Mouse (Mus musculus) ES-Bruce4 (cell line): ENCODE measurements around the gene Rrn3. TPM values are rescaled to one million over a fixed set of nuclear protein-coding genes. Genes with fewer than 3 reads are reported as not detected.
A peak's percentile ranks its signal among the peaks of the same experiment; 100 is the strongest.
"Not testable (repeated sequence)": the region's sequence is repeated elsewhere in the genome, so short reads cannot be mapped to it uniquely, and the experiment has no call there.

Experiments
- H3K27ac ChIP-seq: 2 replicates; pipeline ENCODE4 v1.5.1; 2012; ENCODE audit warnings: low read length, inconsistent platforms; ENCODE audit not compliant: insufficient read depth
- H3K27me3 ChIP-seq: 2 replicates; pipeline ENCODE4 v1.6.1; 2012; ENCODE audit warnings: mild to moderate bottlenecking, low read length, inconsistent platforms; ENCODE audit not compliant: control insufficient read depth, poor library complexity, insufficient read depth, severe bottlenecking
- H3K36me3 ChIP-seq: 2 replicates; pipeline ENCODE4 v1.6.1; 2012; ENCODE audit warnings: inconsistent platforms, mild to moderate bottlenecking, low read length, moderate library complexity; ENCODE audit not compliant: control insufficient read depth, poor library complexity, insufficient read depth, severe bottlenecking
- H3K4me1 ChIP-seq: one replicate; pipeline ENCODE4 v1.8.1; 2011; ENCODE audit warnings: low read length; ENCODE audit not compliant: control insufficient read depth, insufficient read depth
- H3K4me3 ChIP-seq: 2 replicates; pipeline ENCODE4 v1.5.1; 2011; ENCODE audit warnings: low read depth, mild to moderate bottlenecking, low read length
- H3K9ac ChIP-seq: 2 replicates; pipeline ENCODE4 v1.6.1; 2012; ENCODE audit warnings: low read depth, mild to moderate bottlenecking, inconsistent platforms; ENCODE audit not compliant: poor library complexity, severe bottlenecking
- H3K9me3 ChIP-seq: replicated peaks from 2 replicates; pipeline ENCODE4 v1.6.1; 2012; ENCODE audit warnings: mild to moderate bottlenecking, low read length, inconsistent platforms; ENCODE audit not compliant: control insufficient read depth, poor library complexity, insufficient read depth, severe bottlenecking
- CTCF ChIP-seq: IDR thresholded peaks from one replicate; pipeline ENCODE4 v1.8.1; 2011; ENCODE audit warnings: low read depth, low read length
- EP300 ChIP-seq: IDR thresholded peaks from 2 replicates; pipeline ENCODE4 v1.6.1; 2011; ENCODE audit warnings: low read depth, low read length; ENCODE audit not compliant: insufficient read depth
- POLR2A ChIP-seq: IDR thresholded peaks from one replicate; pipeline ENCODE4 v1.8.1; 2011; ENCODE audit warnings: low read length; ENCODE audit not compliant: insufficient read depth
- polyA plus RNA-seq: library from polyadenylated mRNA; stranded (reverse); fragments of >200 nt; gene quantifications from 2 replicates; pipeline ENCODE4 v1.2.4, GENCODE M21; 2011; ENCODE audit warnings: low read depth; ENCODE audit not compliant: missing spikeins, insufficient read depth, insufficient read length

Rrn3 gene
- polyA plus RNA-seq, 1 experiment, result 134 TPM

DNA sequence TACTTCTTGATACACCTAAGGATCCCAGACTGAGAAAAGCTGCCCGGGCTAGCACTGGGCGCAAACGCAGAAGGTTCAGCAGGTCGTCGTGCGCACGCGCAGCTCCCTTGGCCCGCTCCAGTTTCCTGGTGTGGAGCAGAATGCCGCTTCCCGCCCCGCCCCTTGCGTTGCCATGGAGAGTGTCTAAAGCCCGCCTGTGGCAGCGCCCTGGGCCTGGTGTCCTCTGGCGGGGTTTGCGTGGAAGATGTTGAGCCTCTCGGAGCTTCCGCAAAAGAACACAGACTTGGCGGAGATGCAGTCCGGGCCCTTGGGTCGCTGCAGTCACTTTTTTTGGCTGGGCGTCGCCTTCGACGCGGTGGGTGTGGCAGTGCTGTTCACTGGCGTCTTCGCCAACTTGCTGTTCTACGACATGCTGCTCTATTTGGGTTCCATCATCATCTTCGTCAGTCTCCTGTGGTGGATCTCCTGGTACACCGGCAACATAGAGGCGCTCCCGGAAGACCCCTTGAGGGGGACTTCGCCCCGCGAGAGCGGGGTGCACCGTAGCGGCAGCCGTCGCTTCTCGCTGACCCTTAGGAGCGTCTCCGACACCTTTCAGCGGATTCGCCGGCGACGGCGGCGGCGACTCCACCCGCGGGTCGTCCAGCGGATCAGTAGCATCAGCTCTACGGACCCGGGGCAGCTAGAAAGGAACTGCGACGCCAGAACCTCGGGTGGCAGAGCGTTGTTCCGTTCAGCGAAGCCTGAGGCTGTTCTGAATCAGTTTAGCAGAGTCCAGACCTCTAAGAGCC, 25.9 kb upstream of the Rrn3 start:
- H3K36me3 ChIP-seq, result no peaks in the 10 kb centered on the region
- H3K9ac ChIP-seq, result peak overlapping the region; percentile 72
- peak overlapping the region; percentile 2; the same call in 1 of the 2 replicates for H3K27ac ChIP-seq
- H3K4me1 ChIP-seq, result no peaks in the 10 kb centered on the region
- TF ChIP-seq CTCF (no peak), POLR2A (peak; percentile 10), EP300 (peak; percentile 71; the same call in 1 of the 2 replicates)
- H3K9me3 ChIP-seq, result peaks cover 9% of the 10 kb centered on the region
- no peaks in the 10 kb centered on the region for H3K27me3 ChIP-seq
- H3K4me3 ChIP-seq, result peak overlapping the region; percentile 61

GRCm38 (mm10) chr16:13757823-13758222, 22.7 kb upstream of the Rrn3 start:
- H3K27ac ChIP-seq, result no peak overlapping the region
- H3K4me3 ChIP-seq, result no peak overlapping the region
- no peaks in the 10 kb centered on the region for H3K4me1 ChIP-seq
- peak overlapping the region; percentile 54 for H3K9ac ChIP-seq
- no peaks in the 10 kb centered on the region for H3K27me3 ChIP-seq
- TF ChIP-seq EP300 (no peak), CTCF (no peak), POLR2A (no peak)
- H3K36me3 ChIP-seq, result no peaks in the 10 kb centered on the region
- H3K9me3 ChIP-seq, result no peaks in the 10 kb centered on the region

DNA sequence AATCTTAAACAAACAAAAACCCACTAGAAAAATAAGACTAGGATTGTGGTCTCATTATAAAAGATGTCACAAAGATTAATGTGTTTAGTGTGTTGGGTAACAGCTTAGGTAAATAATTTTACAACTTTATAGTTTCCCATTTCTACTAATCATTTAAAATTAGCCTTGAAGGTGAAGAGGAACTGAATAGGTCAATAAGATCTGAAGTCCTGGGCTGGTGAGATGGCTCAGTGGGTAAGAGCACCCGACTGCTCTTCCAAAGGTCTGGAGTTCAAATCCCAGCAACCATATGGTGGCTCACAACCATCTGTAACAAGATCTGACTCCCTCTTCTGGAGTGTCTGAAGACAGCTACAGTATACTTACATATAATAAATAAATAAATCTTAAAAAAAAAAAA, 17.7 kb upstream of the Rrn3 start:
- H3K4me1 ChIP-seq, H3K27ac ChIP-seq, H3K9ac ChIP-seq, H3K27me3 ChIP-seq, H3K9me3 ChIP-seq, H3K36me3 ChIP-seq, H3K4me3 ChIP-seq: not testable (repeated sequence)

- H3K9me3 ChIP-seq, result no peaks in the 10 kb centered on the region
- H3K27ac ChIP-seq, result peak overlapping the region; percentile 72; the same call in 1 of the 2 replicates
- no peaks in the 10 kb centered on the region for H3K27me3 ChIP-seq
- TF ChIP-seq POLR2A (no peak), EP300 (no peak), CTCF (no peak)
- no peaks in the 10 kb centered on the region for H3K36me3 ChIP-seq
- H3K9ac ChIP-seq, result no peak overlapping the region
- H3K4me1 ChIP-seq, result no peaks in the 10 kb centered on the region
- no peak overlapping the region for H3K4me3 ChIP-seq
Observed at GRCm38 (mm10) chr16:13764519-13764918, 16.0 kb upstream of the Rrn3 start.

DNA sequence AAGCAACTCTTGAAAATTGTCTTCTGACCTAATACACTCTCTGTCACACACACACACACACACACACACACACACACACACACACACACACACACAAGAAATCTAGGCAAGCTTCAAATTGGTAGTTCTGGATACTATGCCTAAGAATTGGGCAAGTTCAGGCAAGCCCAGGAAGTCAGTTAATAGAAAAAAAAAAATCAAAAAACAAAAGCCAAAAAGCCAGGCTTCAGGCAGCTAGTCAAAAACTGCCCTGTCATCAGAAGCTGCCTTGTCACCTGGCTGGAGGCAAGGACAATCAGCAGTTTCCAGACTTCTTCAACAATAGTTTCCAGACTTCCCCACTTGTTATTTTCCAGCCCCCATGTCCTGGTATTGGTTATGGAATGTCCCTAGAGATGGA, 14.1 kb upstream of the Rrn3 start:
- H3K27ac ChIP-seq, result peak overlapping the region; percentile 79
- H3K9me3 ChIP-seq, result no peaks in the 10 kb centered on the region
- TF ChIP-seq EP300 (peak; percentile 57; the same call in 1 of the 2 replicates), CTCF (no peak)

GRCm38 (mm10) chr16:13771603-13772002, 8.9 kb upstream of the Rrn3 start:
- TF ChIP-seq EP300, result peak; percentile 64; the same call in 1 of the 2 replicates
- not testable (repeated sequence) for H3K4me1 ChIP-seq, H3K9me3 ChIP-seq, H3K27me3 ChIP-seq, H3K36me3 ChIP-seq, H3K4me3 ChIP-seq
- Histone ChIP-seq H3K9ac (peak overlapping the region; percentile 78), H3K27ac (peak overlapping the region; percentile 90)

More for the DNA sequence above, 14.1 kb upstream of the Rrn3 start:
- Histone ChIP-seq H3K27me3 (no peaks in the 10 kb centered on the region), H3K9ac (peak overlapping the region; percentile 9), H3K4me3 (no peak overlapping the region), H3K4me1 (no peaks in the 10 kb centered on the region), H3K36me3 (no peaks in the 10 kb centered on the region)

GRCm38 (mm10) chr16:13772051-13772450, 8.5 kb upstream of the Rrn3 start:
- H3K27me3 ChIP-seq, H3K9me3 ChIP-seq, H3K4me3 ChIP-seq, H3K36me3 ChIP-seq, H3K9ac ChIP-seq, H3K4me1 ChIP-seq: not testable (repeated sequence)
- peak overlapping the region; percentile 87 for H3K27ac ChIP-seq

GRCm38 (mm10) chr16:13774011-13774410, 6.5 kb upstream of the Rrn3 start:
- not testable (repeated sequence) for H3K27ac ChIP-seq, H3K4me3 ChIP-seq, H3K9ac ChIP-seq, H3K4me1 ChIP-seq, H3K36me3 ChIP-seq, H3K27me3 ChIP-seq
- peaks cover 13% of the 10 kb centered on the region for H3K9me3 ChIP-seq

GRCm38 (mm10) chr16:13774651-13775050, 5.9 kb upstream of the Rrn3 start:
- not testable (repeated sequence) for H3K27me3 ChIP-seq, H3K27ac ChIP-seq, H3K4me3 ChIP-seq, H3K4me1 ChIP-seq, H3K9ac ChIP-seq, H3K36me3 ChIP-seq
- H3K9me3 ChIP-seq, result peaks cover 20% of the 10 kb centered on the region
